Mouse (Mus musculus): ENCODE measurements around the gene Psmf1. TPM values are rescaled to one million over a fixed set of nuclear protein-coding genes. Genes with fewer than 3 reads are reported as not detected.

The Psmf1 gene
- polyA plus RNA-seq, 1 experiment from 2014 or later, result 52.1 TPM

Other genes with a start within 250 kb of the Psmf1 start
- 427 and 468 TPM in 2 replicates for gene Fkbp1a, start 201.7 kb downstream of the Psmf1 start, polyA plus RNA-seq (2015; fragmentation: Nextera tagmentation; extraction: Ambion mirVana)
- 1.3 and 2.3 TPM in 2 replicates for gene Sdcbp2, start 171.6 kb downstream of the Psmf1 start, polyA plus RNA-seq (2015; fragmentation: Nextera tagmentation; extraction: Ambion mirVana)
- gene Snph, start 111.6 kb downstream of the Psmf1 start, polyA plus RNA-seq (2015; fragmentation: Nextera tagmentation; extraction: Ambion mirVana), result 0.04 and 0.09 TPM in 2 replicates
- not detected in 2 replicates for gene Rad21l, start 75.7 kb downstream of the Psmf1 start, polyA plus RNA-seq (2015; fragmentation: Nextera tagmentation; extraction: Ambion mirVana)
- gene Tmem74b, start 42.2 kb downstream of the Psmf1 start, polyA plus RNA-seq (2015; fragmentation: Nextera tagmentation; extraction: Ambion mirVana), result 0.25 and 0.46 TPM in 2 replicates
- 0.10 TPM in 1 of 2 replicates, not detected in the other for gene Rspo4, start 98.7 kb upstream of the Psmf1 start, polyA plus RNA-seq (2015; fragmentation: Nextera tagmentation; extraction: Ambion mirVana)
- gene Angpt4, start 167.0 kb upstream of the Psmf1 start, polyA plus RNA-seq (2015; fragmentation: Nextera tagmentation; extraction: Ambion mirVana), result 1.5 and 1.9 TPM in 2 replicates
- 30.3 and 31.0 TPM in 2 replicates for gene Fam110a, start 236.0 kb upstream of the Psmf1 start, polyA plus RNA-seq (2015; fragmentation: Nextera tagmentation; extraction: Ambion mirVana)

All from thymus, postnatal 0 days (tissue).